Mouse (Mus musculus) megakaryocyte-erythroid progenitor cell, adult 5-6 weeks (primary cell): Measurements from ENCODE around the gene Pdss1. TPM values are rescaled to one million over a fixed set of nuclear protein-coding genes. Genes with fewer than 3 reads are reported as not detected.
A peak's percentile ranks its signal among the peaks of the same experiment; 100 is the strongest.

Experiments used
- ATAC-seq: replicated peaks from 2 replicates; pipeline ENCODE4 v1.8.0; 2016; ENCODE audit warnings: mild to moderate bottlenecking, inconsistent platforms; ENCODE audit not compliant: severe bottlenecking, poor library complexity, low FRiP score, low TSS enrichment
- total RNA-seq, 2 experiments: library from RNA; stranded (forward) in 1 of 2; stranded (reverse) in 1 of 2; fragments of 200-1000, 215-1000 nt in 1 of 2; fragments of >200 nt in 1 of 2; fragmentation: Nextera tagmentation in 1 of 2; gene quantifications; 2 replicates each; pipeline ENCODE4 v1.2.3; 2014 to 2017

Pdss1 gene
- total RNA-seq, 2 experiments from 2014 or later: 29.5 to 38.8 TPM

DNA sequence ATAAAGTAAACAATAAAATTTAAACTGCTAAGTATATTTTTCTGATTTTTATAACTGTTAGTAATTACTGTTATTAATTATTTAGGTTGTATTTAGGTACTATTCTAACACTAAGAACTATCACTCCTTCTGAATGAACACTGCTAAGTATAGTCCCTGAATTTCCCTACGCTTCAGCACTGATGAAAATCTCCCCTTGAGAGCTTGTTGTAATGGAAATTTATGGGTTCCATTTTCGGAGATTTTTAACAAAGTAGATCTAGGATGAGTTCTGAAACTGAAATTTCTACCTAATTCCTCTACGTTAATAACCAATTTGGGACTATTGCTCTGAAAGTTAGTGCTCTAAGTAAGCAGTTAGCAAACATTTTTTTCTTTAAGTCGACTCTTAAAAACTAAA, 59.0 kb downstream of the Pdss1 start:
- ATAC-seq: no peak

DNA sequence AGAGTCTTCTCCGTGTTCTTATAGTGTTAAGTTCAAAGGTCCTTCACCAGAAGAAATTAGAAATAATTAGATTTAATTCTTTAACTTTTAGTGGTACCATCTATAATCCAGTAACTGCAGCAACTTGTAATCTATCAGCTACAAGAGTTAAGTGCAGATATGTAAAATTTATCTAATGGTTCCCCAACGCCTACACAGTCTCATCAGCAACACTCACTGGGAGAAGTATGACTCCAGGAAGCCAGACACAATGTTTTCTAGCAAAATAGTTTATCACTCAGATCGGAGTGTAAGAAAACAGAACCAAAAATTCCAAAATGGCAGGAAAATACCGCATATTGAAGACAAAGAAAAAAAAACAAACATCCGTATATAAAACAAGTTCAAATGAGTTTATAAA, 60.6 kb downstream of the Pdss1 start:
- no peak for ATAC-seq

DNA sequence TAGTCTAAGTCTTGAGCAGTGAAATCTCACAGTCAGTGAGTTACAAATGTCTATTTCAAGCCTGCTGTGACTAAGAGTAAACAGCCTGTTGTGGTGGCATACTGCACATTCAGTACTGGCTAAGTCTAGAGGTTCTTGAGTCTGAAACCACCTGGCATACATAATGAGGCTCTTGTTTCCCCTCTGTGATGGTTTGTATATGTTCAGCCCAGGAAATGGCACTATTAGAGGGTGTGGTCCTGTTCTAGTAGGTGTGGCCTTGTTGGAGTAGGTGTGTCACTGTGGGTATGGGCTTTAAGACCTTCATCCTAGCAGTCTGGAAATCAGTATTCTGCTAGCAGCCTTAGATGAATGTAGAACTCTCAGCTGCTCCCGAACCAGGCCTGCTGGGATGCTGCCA, 62.1 kb downstream of the Pdss1 start:
- no peak; the same call in 1 of the 2 replicates for ATAC-seq

GRCm38 (mm10) chr2:22961681-22962080, 66.4 kb downstream of the Pdss1 start:
- no peak for ATAC-seq

DNA sequence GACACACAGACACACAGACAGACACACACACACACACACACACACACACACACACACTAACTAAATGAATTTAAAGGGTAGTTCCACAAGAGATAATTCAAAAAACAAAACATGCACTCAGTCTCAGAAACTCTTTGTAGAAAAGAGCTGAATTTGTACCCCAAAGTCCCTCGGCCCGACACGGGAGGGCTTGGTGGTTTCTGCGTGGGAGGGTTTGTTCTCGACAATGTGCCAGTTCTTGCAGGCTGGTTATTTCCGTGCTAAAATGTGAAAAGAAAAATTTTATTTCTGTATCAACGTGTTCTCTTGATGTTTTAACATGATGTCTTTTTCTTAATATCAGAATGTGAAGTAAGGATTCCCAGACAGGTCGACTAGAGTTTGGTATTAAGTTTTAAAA, 66.9 kb downstream of the Pdss1 start:
- ATAC-seq: no peak

DNA sequence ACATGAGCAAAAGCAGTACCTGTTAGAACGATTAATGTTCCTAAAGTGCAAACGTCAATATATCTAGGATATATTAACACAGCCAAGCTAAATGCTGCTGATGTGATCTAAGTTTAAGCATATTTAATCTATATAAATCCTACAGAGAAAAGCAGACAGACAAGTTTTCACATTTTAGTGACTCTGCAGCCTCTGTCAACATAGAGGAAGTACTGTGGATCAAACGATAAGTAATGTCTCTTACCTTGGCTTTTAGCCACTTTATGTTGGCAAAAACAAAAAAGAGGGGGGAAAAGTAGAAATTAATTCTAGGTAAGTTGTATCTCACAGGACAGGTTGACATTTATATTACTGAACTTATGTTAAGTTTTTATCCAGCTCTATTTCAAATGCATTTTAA, 67.6 kb downstream of the Pdss1 start:
- ATAC-seq: peak; percentile 55; the same call in 1 of the 2 replicates

- ATAC-seq: no peak
These were observed 82.2 kb downstream of the Pdss1 start for GRCm38 (mm10) chr2:22977387-22977973.

GRCm38 (mm10) chr2:22985973-22986657, 90.8 kb downstream of the Pdss1 start:
- no peak for ATAC-seq

Other genes starting within 250 kb of the Pdss1 start
- 128 and 143 TPM in 2 replicates for gene Apbb1ip, start 121.4 kb upstream of the Pdss1 start, total RNA-seq (2014; fragmentation: Nextera tagmentation)
- gene Apbb1ip, start 121.4 kb upstream of the Pdss1 start, total RNA-seq (2017): 14.0 and 21.9 TPM in 2 replicates
- 49.1 and 70.0 TPM in 2 replicates for gene Abi1, start 144.7 kb downstream of the Pdss1 start, total RNA-seq (2014; fragmentation: Nextera tagmentation)
- gene Abi1, start 144.7 kb downstream of the Pdss1 start, total RNA-seq (2017): 77.0 and 113 TPM in 2 replicates
- gene Acbd5, start 172.6 kb downstream of the Pdss1 start, total RNA-seq (2014; fragmentation: Nextera tagmentation): 19.6 and 22.1 TPM in 2 replicates
- 19.0 and 22.7 TPM in 2 replicates for gene Acbd5, start 172.6 kb downstream of the Pdss1 start, total RNA-seq (2017)